Mouse (Mus musculus) forebrain, embryonic 13.5 days (tissue): Measurements from ENCODE around the gene Ptgir. TPM values are rescaled to one million over a fixed set of nuclear protein-coding genes. Genes with fewer than 3 reads are reported as not detected.

Source experiments
- ATAC-seq: fragments of 200-750 bp; cut with Nextera tagmentation; 2 replicates; pipeline ENCODE4 v1.8.0; 2017
- H3K27ac ChIP-seq: fragments of 300-500 bp; sonication (generic); 2 replicates; pipeline ENCODE4 v1.5.1; 2015; ENCODE audit warnings: inconsistent platforms, mild to moderate bottlenecking, moderate library complexity
- H3K27me3 ChIP-seq: fragments of 300-500 bp; sonication (generic); 2 replicates; pipeline ENCODE4 v1.6.1; 2015; ENCODE audit warnings: mild to moderate bottlenecking, inconsistent platforms
- H3K36me3 ChIP-seq: fragments of 300-500 bp; sonication (generic); 2 replicates; pipeline ENCODE4 v1.6.1; 2015; ENCODE audit warnings: mild to moderate bottlenecking, inconsistent platforms; ENCODE audit not compliant: poor library complexity, severe bottlenecking
- H3K4me1 ChIP-seq: fragments of 300-500 bp; sonication (generic); 2 replicates; pipeline ENCODE4 v1.6.1; 2015; ENCODE audit warnings: inconsistent platforms
- H3K4me2 ChIP-seq: fragments of 300-500 bp; sonication (generic); 2 replicates; pipeline ENCODE4 v1.6.1; 2015; ENCODE audit warnings: inconsistent platforms, mild to moderate bottlenecking, moderate library complexity
- H3K4me3 ChIP-seq: fragments of 300-500 bp; sonication (generic); 2 replicates; pipeline ENCODE4 v1.5.1; 2015; ENCODE audit warnings: mild to moderate bottlenecking, inconsistent platforms
- H3K9ac ChIP-seq: fragments of 300-500 bp; sonication (generic); 2 replicates; pipeline ENCODE4 v1.6.1; 2015; ENCODE audit warnings: mild to moderate bottlenecking, inconsistent platforms
- H3K9me3 ChIP-seq: fragments of 300-500 bp; sonication (generic); replicated peaks from 2 replicates; pipeline ENCODE4 v1.6.1; 2016; ENCODE audit warnings: inconsistent platforms
- WGBS: fragments of 180-500 bp; shearing (Covaris S2); methylation state at CpG from one replicate; pipeline ENCODE4 v1.1.7; 2015; 5-methylcytosine and 5-hydroxymethylcytosine counted together
- polyA plus RNA-seq: library from polyadenylated mRNA; unstranded; fragments of >200 nt; fragmentation: Nextera tagmentation; extraction: Ambion mirVana; gene quantifications from 2 replicates; pipeline ENCODE4 v1.2.1, GENCODE M21; 2015

Ptgir gene
- polyA plus RNA-seq, 1 experiment from 2014 or later, result 0.14 TPM

DNA sequence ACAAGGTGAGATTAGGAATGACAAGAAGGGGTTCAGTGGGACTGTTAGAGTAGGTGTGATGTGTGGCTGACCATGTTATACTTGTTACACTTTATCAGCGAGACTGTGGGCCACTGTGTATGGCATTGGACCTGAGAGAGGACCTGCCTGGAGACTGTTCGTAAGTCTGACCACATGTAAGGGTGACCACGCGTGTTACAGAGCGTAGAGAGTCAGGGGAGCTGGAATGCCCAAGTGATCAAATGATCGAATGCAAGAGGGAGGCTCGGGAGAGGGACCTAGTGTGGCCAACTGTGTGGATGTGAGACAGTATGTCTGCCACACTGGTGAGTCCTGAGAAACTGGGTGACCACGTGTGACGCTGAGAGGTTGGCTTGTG is 13.9 kb upstream of the Ptgir start:
- WGBS, result 48% methylated on average over 9 of the region's 9 CpGs
- H3K36me3 ChIP-seq, result peaks cover 3% of the 10 kb centered on the region; the same call in 1 of the 2 replicates
- peak overlapping the region; percentile 38 for H3K4me3 ChIP-seq
- peak; percentile 1; the same call in 1 of the 2 replicates for ATAC-seq
- H3K9ac ChIP-seq, result no peak overlapping the region
- peak overlapping the region; percentile 65 for H3K4me2 ChIP-seq
- peaks cover 43% of the 10 kb centered on the region for H3K27me3 ChIP-seq
- no peak overlapping the region for H3K27ac ChIP-seq
- H3K4me1 ChIP-seq, result peaks cover 42% of the 10 kb centered on the region
- no peaks in the 10 kb centered on the region for H3K9me3 ChIP-seq

DNA sequence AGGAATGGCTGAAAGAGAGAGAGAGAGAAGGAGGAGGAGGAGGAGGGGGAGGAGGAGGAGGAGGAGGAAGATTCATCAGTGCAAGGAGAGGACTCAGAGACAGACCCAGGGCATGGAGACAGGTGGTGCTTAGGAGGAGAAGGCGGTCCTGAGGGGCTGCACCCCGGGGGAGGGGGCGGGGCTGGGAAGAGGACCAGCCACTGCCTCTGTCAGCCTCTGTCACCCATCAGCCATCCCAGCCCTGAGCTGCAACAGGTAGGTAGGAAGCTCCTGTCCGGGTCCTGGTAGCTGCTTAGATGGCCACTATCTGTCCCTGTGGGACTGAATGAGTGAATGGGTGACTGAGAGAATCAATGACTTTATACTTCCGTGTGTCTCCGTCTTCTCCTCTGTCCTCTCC is 12.7 kb upstream of the Ptgir start:
- no peak for ATAC-seq
- WGBS, result 9% methylated on average over 6 of the region's 6 CpGs
- H3K4me1 ChIP-seq, result peaks cover 42% of the 10 kb centered on the region
- H3K27me3 ChIP-seq, result peaks cover 36% of the 10 kb centered on the region
- 0 out of 2 replicates have a peak overlapping the region, but pooled peaks have one; percentile 5 for H3K9ac ChIP-seq
- H3K9me3 ChIP-seq, result no peaks in the 10 kb centered on the region
- no peaks in the 10 kb centered on the region for H3K36me3 ChIP-seq
- peak overlapping the region; percentile 59 for H3K4me2 ChIP-seq
- peak overlapping the region; percentile 33; the same call in 1 of the 2 replicates for H3K27ac ChIP-seq
- no peak overlapping the region; the same call in 1 of the 2 replicates for H3K4me3 ChIP-seq

DNA sequence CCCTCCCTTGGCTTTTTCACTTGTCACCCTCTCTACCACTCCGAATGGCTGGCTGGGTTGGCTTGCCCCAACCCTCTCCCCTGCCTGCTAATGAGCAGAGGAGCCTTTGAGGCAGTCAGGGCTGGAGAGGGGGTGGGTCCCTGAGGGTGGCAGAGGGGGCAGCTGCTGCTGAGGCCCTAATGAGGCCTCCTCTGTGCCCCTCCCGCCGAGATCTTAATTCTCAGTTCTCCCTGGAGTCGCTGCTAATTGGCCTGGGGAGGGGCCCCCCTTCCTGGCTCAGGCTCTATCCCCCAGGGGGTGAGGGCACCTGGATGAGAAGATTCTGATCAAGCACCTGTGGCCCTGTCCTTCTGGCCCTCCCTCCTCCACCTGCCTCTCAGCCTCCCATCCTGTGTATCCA is 12.0 kb upstream of the Ptgir start:
- Histone ChIP-seq H3K36me3 (no peaks in the 10 kb centered on the region), H3K4me1 (peaks cover 42% of the 10 kb centered on the region), H3K9ac (0 out of 2 replicates have a peak overlapping the region, but pooled peaks have one; percentile 34), H3K4me3 (peak overlapping the region; percentile 27), H3K27me3 (peaks cover 32% of the 10 kb centered on the region), H3K4me2 (peak overlapping the region; percentile 59), H3K27ac (peak overlapping the region; percentile 33), H3K9me3 (no peaks in the 10 kb centered on the region)
- peak; percentile 54; the same call in 1 of the 2 replicates for ATAC-seq
- 0% methylated on average over 4 of the region's 4 CpGs for WGBS

DNA sequence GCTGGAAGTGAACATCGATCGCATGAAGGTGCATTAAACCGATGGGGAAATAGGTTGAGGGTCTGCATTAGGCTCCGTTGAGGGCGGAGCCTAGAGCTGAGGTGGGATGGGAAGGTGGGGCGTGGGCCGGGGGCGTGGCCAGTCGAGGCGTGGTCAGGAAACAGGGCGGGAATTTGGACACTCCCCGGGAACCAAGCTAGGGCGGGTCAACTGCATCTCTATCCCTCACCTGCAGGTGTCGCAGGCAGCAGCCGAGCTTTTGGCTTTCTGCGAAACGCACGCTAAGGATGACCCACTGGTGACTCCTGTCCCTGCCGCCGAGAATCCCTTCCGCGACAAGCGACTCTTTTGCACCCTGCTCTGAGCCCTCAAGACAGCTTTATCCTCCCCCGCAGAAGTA is 11.3 kb upstream of the Ptgir start:
- H3K36me3 ChIP-seq, result no peaks in the 10 kb centered on the region
- WGBS, result under 1% methylated on average over 20 of the region's 24 CpGs
- H3K4me1 ChIP-seq, result peaks cover 42% of the 10 kb centered on the region
- H3K27ac ChIP-seq, result peak overlapping the region; percentile 52; the same call in 1 of the 2 replicates
- H3K27me3 ChIP-seq, result peaks cover 28% of the 10 kb centered on the region
- H3K4me3 ChIP-seq, result peak overlapping the region; percentile 27
- H3K4me2 ChIP-seq, result peak overlapping the region; percentile 59
- peak overlapping the region; percentile 43; the same call in 1 of the 2 replicates for H3K9ac ChIP-seq
- no peaks in the 10 kb centered on the region for H3K9me3 ChIP-seq
- ATAC-seq, result peak; percentile 34; the same call in 1 of the 2 replicates

DNA sequence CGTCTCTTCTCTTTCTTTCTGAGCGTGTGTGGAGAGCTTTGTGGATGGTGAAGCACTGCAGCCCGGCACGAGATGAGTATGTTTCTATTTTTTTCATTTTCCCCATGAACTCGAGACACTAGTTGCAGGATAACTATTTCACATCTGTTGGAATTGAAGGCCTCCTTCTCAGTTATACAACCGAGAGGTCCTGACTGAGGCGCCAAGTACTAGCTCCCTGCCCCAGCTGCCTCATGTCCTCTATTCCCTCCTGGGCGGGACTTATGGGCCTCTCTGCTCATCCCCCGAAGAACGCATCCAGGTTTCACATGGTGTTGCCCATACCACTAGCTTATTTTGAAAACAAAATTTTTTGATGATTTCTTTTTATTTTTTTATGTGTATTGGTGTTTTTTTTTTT is 10.8 kb upstream of the Ptgir start:
- H3K27me3 ChIP-seq, result peaks cover 25% of the 10 kb centered on the region
- WGBS, result 28% methylated on average over 10 of the region's 10 CpGs
- no peaks in the 10 kb centered on the region for H3K36me3 ChIP-seq
- peak overlapping the region; percentile 27; the same call in 1 of the 2 replicates for H3K4me3 ChIP-seq
- H3K4me2 ChIP-seq, result peak overlapping the region; percentile 59
- H3K9me3 ChIP-seq, result no peaks in the 10 kb centered on the region
- peaks cover 45% of the 10 kb centered on the region for H3K4me1 ChIP-seq
- ATAC-seq, result no peak
- 0 out of 2 replicates have a peak overlapping the region, but pooled peaks have one; percentile 43 for H3K9ac ChIP-seq
- no peak overlapping the region for H3K27ac ChIP-seq

DNA sequence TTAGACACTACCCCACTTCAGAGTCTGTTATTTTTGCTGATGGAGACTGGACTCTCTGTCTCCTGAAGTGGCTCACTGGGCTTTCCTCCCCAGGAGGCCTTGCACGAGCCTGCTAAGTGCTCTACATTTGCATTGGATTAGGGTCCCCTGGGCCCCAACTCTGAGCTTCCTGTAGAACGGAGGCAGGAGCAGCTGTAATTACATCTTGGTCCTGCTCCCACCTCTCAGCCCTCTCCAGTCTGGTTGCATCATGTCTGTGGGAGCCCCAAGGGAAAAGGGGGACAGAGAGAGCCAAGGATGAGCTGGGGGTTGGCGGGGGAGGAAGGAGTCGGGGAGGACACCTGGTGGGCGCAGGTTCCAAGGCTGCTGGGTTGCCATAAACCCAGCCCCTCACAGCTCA is 5.8 kb upstream of the Ptgir start:
- H3K9ac ChIP-seq, result no peak overlapping the region
- no peak overlapping the region for H3K27ac ChIP-seq
- H3K4me3 ChIP-seq, result no peak overlapping the region
- WGBS, result 16% methylated on average over 5 of the region's 5 CpGs
- no peaks in the 10 kb centered on the region for H3K9me3 ChIP-seq
- H3K27me3 ChIP-seq, result no peaks in the 10 kb centered on the region; the same call in 1 of the 2 replicates
- H3K36me3 ChIP-seq, result no peaks in the 10 kb centered on the region
- peaks cover 6% of the 10 kb centered on the region for H3K4me1 ChIP-seq
- ATAC-seq, result no peak
- H3K4me2 ChIP-seq, result no peak overlapping the region

DNA sequence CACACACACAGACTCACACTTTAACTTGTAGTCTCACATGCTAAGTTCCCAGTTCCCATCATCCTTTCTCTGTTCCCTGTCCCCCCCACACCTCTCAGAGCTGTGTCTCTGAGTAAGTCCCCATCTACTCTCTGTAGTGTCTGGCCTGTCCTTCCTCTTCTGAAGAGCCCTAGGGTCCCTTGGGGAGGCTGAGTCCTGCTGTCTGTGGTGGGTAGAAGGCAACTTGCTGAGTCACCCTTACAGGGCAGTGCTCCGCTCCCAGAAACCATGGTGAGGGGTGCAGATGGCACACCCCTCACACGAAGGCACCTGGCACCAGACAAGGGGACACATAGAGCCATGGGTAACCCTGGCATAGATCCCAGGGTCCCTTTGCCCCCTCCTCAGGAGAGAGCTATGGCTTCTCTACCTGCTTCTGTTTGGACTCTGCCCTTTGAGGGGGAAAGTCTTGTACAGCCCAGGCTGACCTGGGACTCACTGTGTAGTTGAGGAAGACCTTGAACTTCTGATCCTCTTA is 2.8 kb upstream of the Ptgir start:
- no peak overlapping the region for H3K27ac ChIP-seq

DNA sequence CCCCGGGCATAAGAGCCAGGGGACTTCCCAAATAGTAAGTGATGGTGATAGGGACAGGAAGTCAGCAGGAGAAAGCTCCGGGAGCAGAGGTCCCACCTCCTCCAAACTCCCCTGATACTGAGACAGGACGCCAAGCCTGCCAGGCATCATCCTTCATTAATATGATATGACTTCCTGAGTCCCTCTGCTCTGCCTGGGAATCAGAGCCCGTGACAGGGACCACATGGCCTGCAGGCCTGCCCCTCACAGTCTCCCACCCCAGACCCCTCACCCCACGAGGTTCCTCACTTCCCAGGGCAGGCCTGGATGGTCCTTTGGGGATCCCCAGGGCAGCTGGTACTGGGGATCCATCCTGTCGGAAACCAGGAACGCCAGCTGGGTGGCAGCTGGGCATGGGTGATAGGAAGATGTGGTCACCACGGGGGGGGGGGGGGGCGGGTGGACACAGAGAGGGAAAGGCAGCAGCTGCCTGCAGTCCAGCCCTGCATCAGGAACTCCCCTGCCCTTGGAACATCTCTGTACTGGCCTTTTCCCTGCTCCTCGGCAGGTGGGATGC is 2.1 kb upstream of the Ptgir start:
- no peak overlapping the region for H3K27ac ChIP-seq
- no peaks in the 10 kb centered on the region for H3K9me3 ChIP-seq
- peaks cover 8% of the 10 kb centered on the region for H3K4me1 ChIP-seq
- no peak for ATAC-seq
- H3K27me3 ChIP-seq, result no peaks in the 10 kb centered on the region; the same call in 1 of the 2 replicates
- no peak overlapping the region for H3K4me2 ChIP-seq
- WGBS, result 62% methylated on average over 9 of the region's 10 CpGs
- no peak overlapping the region for H3K4me3 ChIP-seq
- H3K9ac ChIP-seq, result no peak overlapping the region
- no peaks in the 10 kb centered on the region for H3K36me3 ChIP-seq

More for the DNA sequence above, 2.8 kb upstream of the Ptgir start:
- peaks cover 8% of the 10 kb centered on the region for H3K4me1 ChIP-seq
- WGBS, result 69% methylated on average over 2 of the region's 2 CpGs
- ATAC-seq, result no peak
- no peaks in the 10 kb centered on the region; the same call in 1 of the 2 replicates for H3K27me3 ChIP-seq
- H3K4me2 ChIP-seq, result no peak overlapping the region
- no peaks in the 10 kb centered on the region for H3K36me3 ChIP-seq
- no peaks in the 10 kb centered on the region for H3K9me3 ChIP-seq
- H3K9ac ChIP-seq, result no peak overlapping the region
- no peak overlapping the region for H3K4me3 ChIP-seq

DNA sequence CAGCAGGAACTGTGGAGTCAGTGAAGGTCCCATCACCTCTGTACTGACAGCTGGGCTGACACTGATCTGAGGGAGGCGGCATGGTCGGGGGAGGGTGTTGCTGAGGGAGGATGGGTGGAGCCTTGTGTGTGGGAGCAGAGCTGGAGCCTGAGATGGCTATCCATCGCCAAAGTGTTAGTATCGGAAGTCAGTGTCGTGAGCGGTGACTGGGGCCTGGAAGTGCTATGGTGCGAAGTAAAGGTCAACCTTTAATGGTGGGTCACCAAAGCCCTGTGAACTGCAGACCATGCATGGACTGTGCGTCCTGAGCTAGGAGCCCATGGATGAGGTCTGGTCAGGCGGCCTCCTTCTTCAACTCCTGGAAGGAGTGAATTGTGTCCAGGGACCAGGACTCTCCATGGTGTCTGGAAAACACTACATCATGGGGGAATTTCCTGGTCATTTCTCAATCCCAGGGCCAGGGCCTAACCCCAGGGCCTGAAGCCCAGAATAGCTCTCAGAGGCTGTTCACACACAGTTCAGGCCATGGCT is 734 bp upstream of the Ptgir start:
- Histone ChIP-seq H3K4me1 (peaks cover 5% of the 10 kb centered on the region), H3K27me3 (no peaks in the 10 kb centered on the region; the same call in 1 of the 2 replicates), H3K9me3 (no peaks in the 10 kb centered on the region), H3K36me3 (no peaks in the 10 kb centered on the region), H3K9ac (no peak overlapping the region), H3K4me2 (no peak overlapping the region), H3K27ac (no peak overlapping the region), H3K4me3 (no peak overlapping the region)
- ATAC-seq, result no peak
- WGBS, result 67% methylated on average over 9 of the region's 9 CpGs

DNA sequence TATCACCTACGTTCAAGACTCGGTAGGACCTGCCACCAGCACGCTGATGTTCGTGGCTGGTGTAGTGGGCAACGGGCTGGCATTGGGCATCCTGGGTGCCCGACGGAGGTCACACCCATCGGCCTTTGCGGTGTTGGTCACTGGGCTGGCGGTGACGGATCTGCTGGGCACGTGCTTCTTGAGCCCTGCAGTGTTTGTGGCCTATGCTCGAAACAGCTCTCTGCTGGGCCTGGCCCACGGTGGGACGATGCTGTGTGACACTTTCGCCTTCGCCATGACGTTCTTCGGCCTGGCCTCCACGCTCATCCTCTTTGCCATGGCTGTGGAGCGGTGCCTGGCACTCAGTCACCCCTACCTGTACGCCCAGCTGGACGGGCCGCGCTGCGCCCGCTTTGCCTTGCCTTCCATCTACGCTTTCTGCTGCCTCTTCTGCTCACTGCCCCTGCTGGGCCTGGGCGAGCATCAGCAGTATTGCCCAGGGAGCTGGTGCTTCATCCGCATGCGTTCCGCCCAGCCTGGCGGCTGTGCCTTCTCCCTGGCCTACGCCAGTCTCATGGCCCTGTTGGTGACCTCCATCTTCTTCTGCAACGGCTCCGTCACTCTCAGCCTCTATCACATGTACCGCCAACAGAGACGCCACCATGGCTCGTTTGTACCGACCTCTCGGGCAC is 734 bp downstream of the Ptgir start:
- H3K27me3 ChIP-seq, result no peaks in the 10 kb centered on the region; the same call in 1 of the 2 replicates
- no peaks in the 10 kb centered on the region for H3K36me3 ChIP-seq
- H3K9ac ChIP-seq, result no peak overlapping the region
- H3K4me2 ChIP-seq, result no peak overlapping the region
- H3K9me3 ChIP-seq, result no peaks in the 10 kb centered on the region
- WGBS, result 94% methylated on average over 41 of the region's 41 CpGs
- ATAC-seq, result no peak
- H3K27ac ChIP-seq, result no peak overlapping the region
- H3K4me1 ChIP-seq, result peaks cover 3% of the 10 kb centered on the region; the same call in 1 of the 2 replicates
- no peak overlapping the region for H3K4me3 ChIP-seq

DNA sequence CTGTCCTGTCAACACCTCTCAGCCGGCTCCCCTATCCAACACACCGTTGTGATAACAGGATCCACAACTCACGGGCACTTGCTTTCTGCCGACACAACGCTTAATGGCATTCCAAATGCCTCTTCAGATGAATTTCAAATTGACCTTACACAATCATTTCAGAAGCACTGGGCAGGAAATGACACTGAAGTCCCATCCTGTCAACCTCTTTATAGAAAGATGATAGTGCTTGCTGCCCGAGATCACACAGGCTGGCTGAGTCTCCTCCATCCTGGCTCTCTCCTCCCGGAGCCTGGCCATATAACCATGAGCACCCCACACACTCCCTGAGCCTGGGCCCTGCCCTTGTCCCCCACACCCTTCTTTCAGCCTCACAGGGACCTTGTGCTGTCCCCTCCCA is 1.6 kb downstream of the Ptgir start:
- peaks cover 3% of the 10 kb centered on the region; the same call in 1 of the 2 replicates for H3K4me1 ChIP-seq
- H3K4me2 ChIP-seq, result no peak overlapping the region
- 74% methylated on average over 7 of the region's 7 CpGs for WGBS
- H3K27ac ChIP-seq, result no peak overlapping the region
- no peak overlapping the region for H3K9ac ChIP-seq
- ATAC-seq, result no peak
- no peaks in the 10 kb centered on the region for H3K27me3 ChIP-seq
- H3K4me3 ChIP-seq, result no peak overlapping the region
- H3K9me3 ChIP-seq, result no peaks in the 10 kb centered on the region
- no peaks in the 10 kb centered on the region for H3K36me3 ChIP-seq

DNA sequence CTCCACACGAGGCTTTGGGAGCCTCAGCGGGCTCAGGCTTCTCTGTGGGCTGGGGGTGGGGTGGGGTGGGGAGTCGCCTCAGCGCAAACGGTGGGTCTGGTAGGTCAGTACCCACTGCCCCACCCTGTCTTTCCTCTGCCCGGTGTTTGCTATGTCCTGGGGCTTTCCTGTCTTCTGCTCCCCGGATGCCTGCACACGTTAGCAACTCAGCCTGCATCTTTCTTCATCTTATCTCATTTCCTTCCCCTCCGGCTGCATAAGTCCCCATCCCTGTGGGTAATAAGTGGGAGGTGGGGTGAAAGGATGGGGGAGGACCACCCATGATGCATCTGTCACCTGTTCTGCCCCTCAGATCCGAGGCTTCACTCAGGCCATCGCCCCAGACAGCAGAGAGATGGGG is 2.1 kb downstream of the Ptgir start:
- no peak overlapping the region for H3K4me2 ChIP-seq
- 53% methylated on average over 11 of the region's 11 CpGs for WGBS
- H3K27me3 ChIP-seq, result no peaks in the 10 kb centered on the region
- H3K36me3 ChIP-seq, result no peaks in the 10 kb centered on the region
- H3K9me3 ChIP-seq, result no peaks in the 10 kb centered on the region
- peaks cover 3% of the 10 kb centered on the region; the same call in 1 of the 2 replicates for H3K4me1 ChIP-seq
- no peak overlapping the region for H3K27ac ChIP-seq
- ATAC-seq, result no peak
- no peak overlapping the region for H3K9ac ChIP-seq
- no peak overlapping the region for H3K4me3 ChIP-seq
